Mouse (Mus musculus): ENCODE data around the gene Prdm5. TPM values are rescaled to one million over a fixed set of nuclear protein-coding genes. Genes with fewer than 3 reads are reported as not detected.

Prdm5 gene
- polyA plus RNA-seq, 1 experiment from 2014 or later: 19.5 TPM

Other genes starting within 250 kb of the Prdm5 start
- 3.6 and 4.4 TPM in 2 replicates for gene Ndnf, start 107.4 kb upstream of the Prdm5 start, polyA plus RNA-seq (2016; fragmentation: Nextera tagmentation; extraction: Ambion mirVana)
- not detected in 2 replicates for gene 4930544G11Rik, start 173.6 kb downstream of the Prdm5 start, polyA plus RNA-seq (2016; fragmentation: Nextera tagmentation; extraction: Ambion mirVana)